ENCODE assay signal across 11 mouse cellular contexts in the genomic region with DNA sequence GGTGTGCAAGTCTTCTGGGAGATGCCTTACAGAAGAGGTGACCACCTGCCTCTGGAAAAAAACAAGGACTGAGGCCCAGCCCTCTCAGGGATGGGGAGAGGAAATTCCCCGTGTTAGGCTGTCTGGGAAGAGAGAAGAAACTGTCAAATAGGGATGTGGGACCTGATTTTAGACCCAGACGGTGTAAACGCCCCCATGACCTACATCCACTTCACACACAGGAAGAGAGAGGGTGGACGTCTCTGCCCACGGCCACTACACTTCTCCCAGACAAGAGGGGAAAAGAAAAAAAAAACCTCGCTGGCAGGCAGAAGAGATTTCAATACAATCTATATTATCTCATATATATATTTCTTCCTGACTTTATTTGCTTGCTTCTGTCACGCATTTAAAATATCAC. TPM values are rescaled to one million over a fixed set of nuclear protein-coding genes. Genes with fewer than 3 reads are reported as not detected.
DNase-seq lines count a peak whose midpoint lies in the region; ATAC-seq lines count a peak whose summit lies in the region.
"Had no signal": no experiment of that assay in that cellular context is flagged by ENCODE, and none has a peak within 500 bp of the region (broad histone marks: within the 10 kb centered on the region; RNA-seq: fewer than 3 reads in every experiment).

No protein-coding gene starts in this region.

- no peak overlapping the region for H3K9ac ChIP-seq in heart, embryonic 16.5 days (ENCODE audit: low read length)
- H3K9ac ChIP-seq in heart, embryonic 11.5 days (ENCODE audit: low read depth, low read length): no peak overlapping the region
- no peak overlapping the region for H3K9ac ChIP-seq in liver, embryonic 12.5 days
- no peak overlapping the region for H3K9ac ChIP-seq in embryonic facial prominence, embryonic 12.5 days
- 0 out of 2 replicates have a peak overlapping the region, but pooled peaks have one; percentile 13 for H3K9ac ChIP-seq in limb, embryonic 13.5 days
- H3K9ac ChIP-seq: liver, embryonic 13.5 days had no signal

- peaks cover 32% of the 10 kb centered on the region for H3K36me3 ChIP-seq in heart, embryonic 16.5 days (ENCODE audit: control insufficient read depth, insufficient read depth)
- H3K36me3 ChIP-seq in heart, embryonic 11.5 days (ENCODE audit: control insufficient read depth, insufficient read depth, low read length): peaks cover 15% of the 10 kb centered on the region
- H3K36me3 ChIP-seq in liver, embryonic 12.5 days: peaks cover 40% of the 10 kb centered on the region
- peaks cover 44% of the 10 kb centered on the region for H3K36me3 ChIP-seq in embryonic facial prominence, embryonic 12.5 days
- H3K36me3 ChIP-seq in limb, embryonic 13.5 days: peaks cover 45% of the 10 kb centered on the region

- H3K4me1 ChIP-seq in heart, embryonic 16.5 days (ENCODE audit: control insufficient read depth, insufficient read depth, low read length): peaks cover 44% of the 10 kb centered on the region
- H3K4me1 ChIP-seq in heart, embryonic 11.5 days (ENCODE audit: control insufficient read depth, insufficient read depth, low read length): peaks cover 52% of the 10 kb centered on the region
- peaks cover 47% of the 10 kb centered on the region for H3K4me1 ChIP-seq in liver, embryonic 12.5 days
- peaks cover 28% of the 10 kb centered on the region for H3K4me1 ChIP-seq in embryonic facial prominence, embryonic 12.5 days
- H3K4me1 ChIP-seq in limb, embryonic 13.5 days: peaks cover 44% of the 10 kb centered on the region

- H3K27ac ChIP-seq in heart, embryonic 16.5 days (ENCODE audit: low read length): peak overlapping the region; percentile 69
- H3K27ac ChIP-seq in heart, embryonic 11.5 days (ENCODE audit: low read depth, low read length): no peak overlapping the region
- H3K27ac ChIP-seq in liver, embryonic 12.5 days: 0 out of 2 replicates have a peak overlapping the region, but pooled peaks have one; percentile 23
- H3K27ac ChIP-seq in embryonic facial prominence, embryonic 12.5 days: peak overlapping the region; percentile 41
- peak overlapping the region; percentile 61 for H3K27ac ChIP-seq in limb, embryonic 13.5 days
- H3K27ac ChIP-seq: liver, embryonic 13.5 days had no signal

- H3K4me2 ChIP-seq in heart, embryonic 16.5 days (ENCODE audit: low read depth, low read length): peak overlapping the region; percentile 33; the same call in 1 of the 2 replicates
- H3K4me2 ChIP-seq in heart, embryonic 11.5 days: no peak overlapping the region
- no peak overlapping the region for H3K4me2 ChIP-seq in liver, embryonic 12.5 days
- H3K4me2 ChIP-seq in embryonic facial prominence, embryonic 12.5 days (replicated peaks): no peak overlapping the region
- peak overlapping the region; percentile 21 for H3K4me2 ChIP-seq in limb, embryonic 13.5 days (replicated peaks)
- H3K4me2 ChIP-seq: liver, embryonic 13.5 days had no signal

- H3K27me3 ChIP-seq in heart, embryonic 16.5 days (ENCODE audit: control insufficient read depth, insufficient read depth, low read length): no peaks in the 10 kb centered on the region
- H3K27me3 ChIP-seq in heart, embryonic 11.5 days (ENCODE audit: control insufficient read depth, insufficient read depth, low read length): no peaks in the 10 kb centered on the region
- H3K27me3 ChIP-seq in liver, embryonic 12.5 days (replicated peaks): peaks cover 18% of the 10 kb centered on the region; the same call in 1 of the 2 replicates
- H3K27me3 ChIP-seq in embryonic facial prominence, embryonic 12.5 days: peaks cover 9% of the 10 kb centered on the region; the same call in 1 of the 2 replicates
- H3K27me3 ChIP-seq in limb, embryonic 13.5 days: peaks cover 7% of the 10 kb centered on the region; the same call in 1 of the 2 replicates

- no peak for ATAC-seq in heart, embryonic 16.5 days (replicated peaks; ENCODE audit: extremely low read depth, insufficient read depth, low FRiP score)
- no peak for ATAC-seq in heart, embryonic 11.5 days (replicated peaks; ENCODE audit: insufficient number of reproducible peaks, low FRiP score, low TSS enrichment)
- ATAC-seq in liver, embryonic 12.5 days: no peak
- ATAC-seq in embryonic facial prominence, embryonic 12.5 days (ENCODE audit: insufficient number of reproducible peaks, insufficient read depth, low FRiP score, low TSS enrichment): no peak
- ATAC-seq in limb, embryonic 13.5 days (ENCODE audit: low FRiP score, low read depth): no peak
- ATAC-seq: CD4-positive, CD25-positive, alpha-beta regulatory T cell, adult 4 months had no signal

- no peaks in the 10 kb centered on the region for H3K9me3 ChIP-seq in heart, embryonic 16.5 days (replicated peaks; ENCODE audit: control insufficient read depth, low read length)
- no peaks in the 10 kb centered on the region for H3K9me3 ChIP-seq in heart, embryonic 11.5 days (replicated peaks; ENCODE audit: control insufficient read depth, low read length)
- no peaks in the 10 kb centered on the region for H3K9me3 ChIP-seq in liver, embryonic 12.5 days (replicated peaks)
- H3K9me3 ChIP-seq in embryonic facial prominence, embryonic 12.5 days: no peaks in the 10 kb centered on the region
- H3K9me3 ChIP-seq in limb, embryonic 13.5 days: no peaks in the 10 kb centered on the region
- H3K9me3 ChIP-seq: liver, embryonic 13.5 days had no signal

- no peak for DNase-seq in liver
- no peak for DNase-seq in cerebellum, postnatal 10 days
- DNase-seq: cerebellum, adult 18-20 months; embryo, embryonic 11 days; liver, embryonic 13.5 days had no signal

- no peak overlapping the region for H3K4me3 ChIP-seq in heart, embryonic 16.5 days (ENCODE audit: low read length)
- H3K4me3 ChIP-seq in heart, embryonic 11.5 days (ENCODE audit: low read depth, low read length): no peak overlapping the region
- no peak overlapping the region for H3K4me3 ChIP-seq in liver, embryonic 12.5 days
- H3K4me3 ChIP-seq in embryonic facial prominence, embryonic 12.5 days: no peak overlapping the region
- H3K4me3 ChIP-seq in limb, embryonic 13.5 days: no peak overlapping the region
- H3K4me3 ChIP-seq: liver, embryonic 13.5 days had no signal

- 23% methylated on average over 7 of the region's 7 CpGs for WGBS in heart, embryonic 16.5 days
- 38% methylated on average over 7 of the region's 7 CpGs for WGBS in heart, embryonic 11.5 days (ENCODE audit: insufficient replicate concordance)
- 38% methylated on average over 7 of the region's 7 CpGs for WGBS in liver, embryonic 12.5 days (ENCODE audit: insufficient replicate concordance)
- 53% methylated on average over 7 of the region's 7 CpGs for WGBS in embryonic facial prominence, embryonic 12.5 days
- WGBS in limb, embryonic 13.5 days: 52% methylated on average over 7 of the region's 7 CpGs

RNA-seq across cellular contexts. Expression of gene Maff, which starts 13.9 kb away (rescaled TPM):
- 3.9 and 4.1 TPM in 2 replicates for polyA plus RNA-seq in heart, embryonic 16.5 days (2015; fragmentation: Nextera tagmentation; extraction: Ambion mirVana)
- polyA plus RNA-seq in heart, embryonic 11.5 days (2014; fragmentation: Nextera tagmentation; extraction: Ambion mirVana): 3.0 and 3.3 TPM in 2 replicates
- 1.1 and 2.8 TPM in 2 replicates for polyA plus RNA-seq in liver, embryonic 12.5 days (2016; fragmentation: Nextera tagmentation; extraction: Ambion mirVana)
- 1.8 and 1.9 TPM in 2 replicates for polyA plus RNA-seq in embryonic facial prominence, embryonic 12.5 days (2016; fragmentation: Nextera tagmentation; extraction: Ambion mirVana)
- polyA plus RNA-seq in limb, embryonic 13.5 days (2015; fragmentation: Nextera tagmentation; extraction: Ambion mirVana): 2.2 and 2.4 TPM in 2 replicates

RNA-seq across cellular contexts. Expression of gene Pla2g6, which starts 32.2 kb away (rescaled TPM):
- 12.1 and 13.7 TPM in 2 replicates for polyA plus RNA-seq in heart, embryonic 16.5 days (2015; fragmentation: Nextera tagmentation; extraction: Ambion mirVana)
- polyA plus RNA-seq in heart, embryonic 11.5 days (2014; fragmentation: Nextera tagmentation; extraction: Ambion mirVana): 11.6 and 12.9 TPM in 2 replicates
- 16.8 and 17.3 TPM in 2 replicates for polyA plus RNA-seq in liver, embryonic 12.5 days (2016; fragmentation: Nextera tagmentation; extraction: Ambion mirVana)
- polyA plus RNA-seq in embryonic facial prominence, embryonic 12.5 days (2016; fragmentation: Nextera tagmentation; extraction: Ambion mirVana): 13.3 and 15.4 TPM in 2 replicates
- polyA plus RNA-seq in limb, embryonic 13.5 days (2015; fragmentation: Nextera tagmentation; extraction: Ambion mirVana): 11.7 and 12.7 TPM in 2 replicates

RNA-seq across cellular contexts. Expression of gene Tmem184b, which starts 43.0 kb away (rescaled TPM):
- 71.7 and 75.2 TPM in 2 replicates for polyA plus RNA-seq in heart, embryonic 16.5 days (2015; fragmentation: Nextera tagmentation; extraction: Ambion mirVana)
- polyA plus RNA-seq in heart, embryonic 11.5 days (2014; fragmentation: Nextera tagmentation; extraction: Ambion mirVana): 55.0 and 56.5 TPM in 2 replicates
- polyA plus RNA-seq in liver, embryonic 12.5 days (2016; fragmentation: Nextera tagmentation; extraction: Ambion mirVana): 16.4 and 19.0 TPM in 2 replicates
- polyA plus RNA-seq in embryonic facial prominence, embryonic 12.5 days (2016; fragmentation: Nextera tagmentation; extraction: Ambion mirVana): 61.7 and 63.1 TPM in 2 replicates
- 70.8 and 77.6 TPM in 2 replicates for polyA plus RNA-seq in limb, embryonic 13.5 days (2015; fragmentation: Nextera tagmentation; extraction: Ambion mirVana)

Comparison
In these comparisons a context has a peak if more than half of its experiments do, and no peak if none do; other contexts are left out.
1. H3K4me2 ChIP-seq: peak in heart, embryonic 16.5 days (single experiment) and limb, embryonic 13.5 days (single experiment); none in heart, embryonic 11.5 days (single experiment), liver, embryonic 12.5 days (single experiment) and embryonic facial prominence, embryonic 12.5 days (single experiment).